Mouse (Mus musculus) hindbrain, embryonic 16.5 days (tissue): Measurements from ENCODE around the gene Rabgap1l. TPM values are rescaled to one million over a fixed set of nuclear protein-coding genes. Genes with fewer than 3 reads are reported as not detected.

Source experiments
- ATAC-seq: fragments of 200-750 bp; cut with Nextera tagmentation; 2 replicates; pipeline ENCODE4 v1.8.0; 2017; ENCODE audit warnings: moderate TSS enrichment, moderate library complexity
- H3K27ac ChIP-seq: fragments of 300-500 bp; sonication (generic); 2 replicates; pipeline ENCODE4 v1.5.1; 2014; ENCODE audit warnings: low read depth, mild to moderate bottlenecking, control low read depth, low read length, moderate library complexity
- H3K27me3 ChIP-seq: fragments of 300-500 bp; sonication (generic); replicated peaks from 2 replicates; pipeline ENCODE4 v1.6.1; 2014; ENCODE audit warnings: low read length; ENCODE audit not compliant: control insufficient read depth, insufficient read depth
- H3K36me3 ChIP-seq: fragments of 300-500 bp; sonication (generic); 2 replicates; pipeline ENCODE4 v1.6.1; 2014; ENCODE audit warnings: mild to moderate bottlenecking, low read length, moderate library complexity, mixed read lengths; ENCODE audit not compliant: control insufficient read depth, insufficient read depth
- H3K4me1 ChIP-seq: fragments of 300-500 bp; sonication (generic); 2 replicates; pipeline ENCODE4 v1.6.1; 2014; ENCODE audit warnings: low read depth, low read length; ENCODE audit not compliant: control insufficient read depth, insufficient read depth
- H3K4me2 ChIP-seq: fragments of 300-500 bp; sonication (generic); 2 replicates; pipeline ENCODE4 v1.6.1; 2014; ENCODE audit warnings: mild to moderate bottlenecking, low read length, control low read depth, moderate library complexity
- H3K4me3 ChIP-seq: fragments of 300-500 bp; sonication (generic); 2 replicates; pipeline ENCODE4 v1.5.1; 2014; ENCODE audit warnings: mild to moderate bottlenecking, low read length, control low read depth, moderate library complexity
- H3K9ac ChIP-seq: fragments of 300-500 bp; sonication (generic); 2 replicates; pipeline ENCODE4 v1.6.1; 2014; ENCODE audit warnings: low read depth, mild to moderate bottlenecking, control low read depth, low read length, moderate library complexity
- H3K9me3 ChIP-seq: fragments of 300-500 bp; sonication (generic); 2 replicates; pipeline ENCODE4 v1.6.1; 2014; ENCODE audit warnings: mild to moderate bottlenecking, low read length, moderate library complexity; ENCODE audit not compliant: control insufficient read depth
- WGBS: fragments of 180-500 bp; shearing (Covaris S2); extraction: QIAGEN DNeasy Blood & Tissue Kit; methylation state at CpG from one replicate; pipeline ENCODE4 v1.1.7; 2014; 5-methylcytosine and 5-hydroxymethylcytosine counted together
- polyA plus RNA-seq: library from polyadenylated mRNA; unstranded; fragments of >200 nt; fragmentation: Nextera tagmentation; extraction: Ambion mirVana; gene quantifications from 2 replicates; pipeline ENCODE4 v1.2.1, GENCODE M21; 2015

The Rabgap1l gene
- polyA plus RNA-seq, 1 experiment from 2014 or later, result 30.0 TPM

GRCm38 (mm10) chr1:160277940-160278682 lies 514.9 kb downstream of the Rabgap1l start:
- Histone ChIP-seq H3K36me3 (no peaks in the 10 kb centered on the region), H3K27ac (no peak overlapping the region), H3K4me1 (no peaks in the 10 kb centered on the region), H3K9ac (no peak overlapping the region), H3K9me3 (no peaks in the 10 kb centered on the region), H3K4me2 (no peak overlapping the region), H3K27me3 (no peaks in the 10 kb centered on the region), H3K4me3 (no peak overlapping the region)
- WGBS, result 70% methylated on average over 3 of the region's 3 CpGs
- peak; percentile 93 for ATAC-seq

DNA sequence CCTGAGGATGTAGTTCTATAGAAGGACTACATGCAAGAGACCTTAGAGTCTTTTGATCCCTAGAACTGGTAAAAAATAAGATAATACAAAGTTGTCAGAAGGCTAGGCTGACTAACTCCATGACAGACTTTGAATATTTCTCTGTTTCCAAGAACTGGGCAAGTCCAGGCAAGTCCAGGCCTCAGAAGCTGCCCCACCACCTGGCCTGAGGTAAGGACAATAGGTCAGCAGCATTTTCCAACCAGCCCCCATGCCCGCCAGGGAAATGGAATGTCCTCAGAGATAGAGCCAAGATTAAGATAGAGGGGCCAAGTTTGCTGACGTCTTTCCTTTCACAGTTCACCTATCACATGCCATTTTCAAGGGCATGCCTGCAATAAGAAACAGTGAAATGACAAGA lies 517.8 kb downstream of the Rabgap1l start:
- H3K27me3 ChIP-seq, result no peaks in the 10 kb centered on the region
- H3K36me3 ChIP-seq, result no peaks in the 10 kb centered on the region
- no peak overlapping the region for H3K27ac ChIP-seq
- no peak overlapping the region for H3K9ac ChIP-seq
- 71% methylated on average over 2 of the region's 2 CpGs for WGBS
- no peak for ATAC-seq
- H3K4me3 ChIP-seq, result no peak overlapping the region
- no peaks in the 10 kb centered on the region for H3K9me3 ChIP-seq
- no peaks in the 10 kb centered on the region for H3K4me1 ChIP-seq
- H3K4me2 ChIP-seq, result no peak overlapping the region

DNA sequence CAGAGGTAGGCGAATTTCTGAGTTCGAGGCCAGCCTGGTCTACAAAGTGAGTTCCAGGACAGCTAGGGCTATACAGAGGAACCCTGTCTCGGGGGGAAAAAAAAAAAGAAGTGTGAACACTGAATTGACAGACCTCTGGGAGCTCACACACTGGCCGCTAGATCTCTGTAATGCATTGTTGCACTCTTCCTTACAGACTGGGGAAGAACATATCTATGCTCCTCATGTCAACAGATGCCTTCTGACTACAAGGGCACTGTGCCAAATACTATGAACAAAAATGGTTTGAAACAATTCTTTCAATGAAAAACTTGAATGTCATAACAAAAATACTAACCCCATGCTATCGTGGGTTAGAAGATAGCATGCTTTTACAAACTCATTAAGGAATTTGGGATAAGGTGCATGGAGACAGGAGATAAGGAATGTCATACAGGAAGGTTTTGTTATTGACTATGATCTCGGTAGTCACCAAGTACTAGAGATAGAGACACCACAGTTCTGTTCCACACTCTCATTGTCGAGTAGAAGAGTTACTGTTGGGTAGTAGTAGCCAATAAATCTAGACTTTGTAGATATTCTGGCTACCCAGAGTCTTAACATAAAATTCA lies 519.8 kb downstream of the Rabgap1l start:
- no peak for ATAC-seq
- Histone ChIP-seq H3K36me3 (no peaks in the 10 kb centered on the region), H3K27ac (no peak overlapping the region), H3K9ac (no peak overlapping the region), H3K27me3 (no peaks in the 10 kb centered on the region), H3K4me2 (no peak overlapping the region), H3K9me3 (no peaks in the 10 kb centered on the region), H3K4me1 (no peaks in the 10 kb centered on the region), H3K4me3 (no peak overlapping the region)
- 92% methylated on average over 7 of the region's 7 CpGs for WGBS

DNA sequence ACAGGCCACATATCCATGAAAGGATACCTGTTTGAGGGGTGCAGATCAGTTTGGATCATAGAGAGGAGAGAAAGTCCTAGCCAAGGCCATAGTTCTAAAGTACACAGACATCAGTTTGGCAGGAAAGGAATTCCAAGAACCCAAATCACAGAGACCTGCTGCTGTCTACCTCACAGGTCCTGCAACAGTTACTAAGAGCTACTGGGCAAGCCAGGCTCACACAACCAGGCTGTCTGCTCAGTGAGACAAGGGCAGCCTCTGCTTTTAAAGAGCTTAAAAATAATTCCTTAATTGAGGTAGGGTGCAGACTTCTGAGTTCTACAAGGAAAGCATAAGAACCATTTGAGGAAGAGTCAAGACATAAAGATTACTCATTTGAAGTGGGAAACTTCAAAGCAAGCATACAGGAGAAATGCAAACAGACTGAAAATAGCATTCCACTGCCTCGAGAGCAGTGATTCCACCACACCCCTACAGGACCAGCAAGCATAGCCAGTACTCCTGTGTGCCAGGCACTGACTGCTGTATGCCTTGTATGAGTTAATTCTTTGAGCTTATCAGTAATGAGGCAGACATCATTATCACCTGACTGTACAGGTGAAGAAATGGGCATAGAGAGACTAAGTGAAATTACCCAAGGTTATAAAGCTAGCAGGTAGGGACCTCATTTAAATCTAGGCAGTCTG lies 521.6 kb downstream of the Rabgap1l start:
- Histone ChIP-seq H3K4me3 (no peak overlapping the region), H3K4me1 (no peaks in the 10 kb centered on the region), H3K9ac (no peak overlapping the region), H3K36me3 (no peaks in the 10 kb centered on the region), H3K9me3 (no peaks in the 10 kb centered on the region), H3K27ac (no peak overlapping the region), H3K4me2 (no peak overlapping the region), H3K27me3 (no peaks in the 10 kb centered on the region)
- ATAC-seq, result no peak
- WGBS, result 69% methylated on average over 1 of the region's 1 CpGs

DNA sequence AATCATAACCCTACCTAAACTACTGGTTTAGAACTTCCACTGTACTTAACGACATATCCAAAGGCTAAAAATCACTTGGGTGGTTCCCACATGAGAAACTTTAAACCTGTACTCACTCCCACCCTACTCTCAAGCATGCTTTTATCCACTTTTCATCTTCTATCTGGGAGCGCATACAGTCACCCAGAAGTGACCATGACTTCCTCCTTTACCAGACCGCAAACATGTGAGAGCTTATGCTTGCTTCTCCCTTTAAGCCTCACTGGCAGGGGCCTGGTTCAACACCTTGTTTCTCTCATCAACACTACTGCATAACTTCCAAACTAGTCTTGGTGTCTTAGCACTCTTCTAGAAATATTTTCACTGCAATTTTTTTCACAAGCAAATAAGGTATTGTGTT lies 524.7 kb downstream of the Rabgap1l start:
- Histone ChIP-seq H3K4me3 (no peak overlapping the region), H3K4me1 (no peaks in the 10 kb centered on the region), H3K9ac (no peak overlapping the region), H3K4me2 (no peak overlapping the region), H3K36me3 (no peaks in the 10 kb centered on the region), H3K9me3 (no peaks in the 10 kb centered on the region), H3K27me3 (no peaks in the 10 kb centered on the region), H3K27ac (no peak overlapping the region)
- 95% methylated on average over 3 of the region's 3 CpGs for whole genome bisulfite sequencing
- no peak for ATAC-seq

DNA sequence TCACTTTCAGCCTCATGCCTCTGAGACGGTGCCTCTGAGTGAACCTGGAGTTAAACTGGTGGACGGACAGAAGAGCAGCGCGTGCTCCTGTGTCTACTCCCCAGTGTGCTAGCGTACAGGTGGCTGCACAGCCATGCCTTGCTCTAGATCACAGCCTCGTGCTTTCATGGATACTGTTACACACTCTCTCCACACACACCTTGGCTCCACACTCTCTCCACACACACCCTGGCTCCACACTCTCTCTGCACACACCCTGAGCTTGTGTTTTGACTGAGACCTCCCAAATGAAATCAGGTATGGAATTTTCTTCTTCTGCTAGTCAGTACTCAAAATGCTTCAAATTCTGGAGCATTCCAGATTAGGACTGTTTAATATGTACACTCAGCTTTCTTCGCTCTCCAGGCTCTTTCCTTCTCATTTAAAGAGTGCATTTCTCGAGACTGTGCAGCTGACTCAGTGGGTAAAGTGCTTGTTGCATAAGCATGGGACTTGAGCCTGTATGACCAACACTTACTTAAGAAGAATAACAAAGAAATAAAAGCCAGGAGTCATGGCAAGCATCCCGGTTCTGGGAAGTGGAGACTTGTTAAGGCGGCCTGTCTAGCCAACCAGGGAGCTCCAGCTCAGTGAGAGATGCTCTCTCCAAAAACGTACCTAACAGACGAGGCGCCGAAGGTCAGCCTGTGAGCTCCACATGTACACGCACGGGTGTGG lies 529.2 kb downstream of the Rabgap1l start:
- WGBS, result 85% methylated on average over 16 of the region's 16 CpGs
- no peak for ATAC-seq
- H3K27ac ChIP-seq, result no peak overlapping the region

DNA sequence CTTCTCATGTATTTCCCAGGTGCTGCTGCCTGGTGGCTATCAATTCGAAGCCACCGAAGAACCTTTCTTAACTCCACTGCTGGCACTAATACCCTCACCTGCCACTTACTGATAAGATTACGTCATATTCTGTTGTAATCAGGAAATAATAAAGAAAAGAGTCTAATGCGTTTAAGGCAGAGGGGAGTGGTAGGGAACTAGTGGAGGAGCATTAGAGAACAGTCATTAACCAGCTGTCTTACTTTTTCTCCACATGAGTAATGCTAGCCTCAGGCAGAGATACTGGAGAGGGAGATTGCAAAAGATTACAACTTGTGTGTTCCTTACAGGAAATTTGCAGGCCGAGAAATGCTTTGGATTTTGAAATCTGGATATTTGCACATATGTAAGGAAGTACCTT lies 530.0 kb downstream of the Rabgap1l start:
- WGBS, result 86% methylated on average over 5 of the region's 5 CpGs
- H3K27ac ChIP-seq, result no peak overlapping the region
- no peak overlapping the region for H3K4me2 ChIP-seq
- H3K27me3 ChIP-seq, result no peaks in the 10 kb centered on the region
- H3K9me3 ChIP-seq, result no peaks in the 10 kb centered on the region
- H3K9ac ChIP-seq, result no peak overlapping the region
- no peak for ATAC-seq
- H3K4me1 ChIP-seq, result peaks cover 7% of the 10 kb centered on the region
- H3K4me3 ChIP-seq, result no peak overlapping the region
- no peaks in the 10 kb centered on the region for H3K36me3 ChIP-seq

More for the DNA sequence above, 529.2 kb downstream of the Rabgap1l start:
- H3K27me3 ChIP-seq, result no peaks in the 10 kb centered on the region
- no peak overlapping the region for H3K9ac ChIP-seq
- no peak overlapping the region for H3K4me2 ChIP-seq
- H3K4me1 ChIP-seq, result peaks cover 7% of the 10 kb centered on the region
- H3K36me3 ChIP-seq, result no peaks in the 10 kb centered on the region
- no peak overlapping the region for H3K4me3 ChIP-seq
- no peaks in the 10 kb centered on the region for H3K9me3 ChIP-seq

- Histone ChIP-seq H3K9ac (no peak overlapping the region), H3K27me3 (no peaks in the 10 kb centered on the region), H3K4me1 (peaks cover 7% of the 10 kb centered on the region), H3K36me3 (no peaks in the 10 kb centered on the region), H3K27ac (no peak overlapping the region), H3K9me3 (no peaks in the 10 kb centered on the region), H3K4me2 (no peak overlapping the region), H3K4me3 (no peak overlapping the region)
- WGBS, result 83% methylated on average over 4 of the region's 4 CpGs
- ATAC-seq, result no peak
These were observed 530.6 kb downstream of the Rabgap1l start for GRCm38 (mm10) chr1:160262415-160262814.

GRCm38 (mm10) chr1:160261849-160262248 lies 531.2 kb downstream of the Rabgap1l start:
- ATAC-seq, result no peak
- Histone ChIP-seq H3K27me3 (no peaks in the 10 kb centered on the region), H3K4me1 (peaks cover 7% of the 10 kb centered on the region), H3K36me3 (no peaks in the 10 kb centered on the region), H3K4me2 (no peak overlapping the region), H3K9me3 (no peaks in the 10 kb centered on the region), H3K9ac (no peak overlapping the region), H3K27ac (no peak overlapping the region), H3K4me3 (no peak overlapping the region)
- WGBS, result 65% methylated on average over 2 of the region's 2 CpGs
